Mouse (Mus musculus): ENCODE measurements around the gene Rhov. TPM values are rescaled to one million over a fixed set of nuclear protein-coding genes. Genes with fewer than 3 reads are reported as not detected.

Rhov gene
- total RNA-seq, 1 experiment: 1.9 TPM

DNA sequence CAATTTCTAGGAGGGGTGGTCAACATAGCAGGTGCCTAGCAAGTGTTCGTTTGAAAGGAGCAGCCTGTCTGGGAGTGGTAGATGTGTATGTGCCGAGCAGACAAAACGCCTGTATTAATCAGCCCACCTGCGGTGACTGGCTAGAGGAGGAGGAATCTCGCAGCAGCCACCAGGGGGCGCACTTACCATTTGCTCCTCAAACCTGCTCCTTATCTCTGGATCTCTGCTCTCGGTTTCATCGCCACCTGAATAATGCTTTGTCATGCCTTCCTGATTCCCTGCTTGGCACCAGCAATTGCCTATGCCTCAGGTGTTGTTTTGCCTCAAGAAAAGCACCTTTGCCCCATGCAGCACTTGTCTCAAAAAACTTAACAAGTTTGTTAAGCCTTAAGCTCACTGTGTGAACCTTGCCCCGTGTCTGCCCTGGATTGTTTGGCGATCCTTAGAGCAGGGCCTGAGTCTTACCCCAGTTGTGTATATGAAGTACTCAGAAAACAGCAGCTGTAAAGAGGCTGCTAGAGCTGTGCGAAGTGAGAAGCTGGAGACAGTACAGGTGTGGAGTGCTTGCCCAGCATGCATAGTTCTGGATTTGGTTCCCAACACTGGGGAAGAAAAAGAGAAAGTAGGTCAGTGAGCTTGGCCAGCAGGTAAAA, 20.1 kb downstream of the Rhov start:
- Histone ChIP-seq H3K27ac (ENCODE audit: insufficient read depth, low read depth, low read length, poor library complexity, severe bottlenecking) (peak overlapping the region; percentile 49; the same call in 1 of the 2 replicates), H3K9me3 (ENCODE audit: control insufficient read depth, insufficient read depth, low read depth, low read length) (no peaks in the 10 kb centered on the region), H3K9ac (ENCODE audit: insufficient read depth, low read depth, low read length, poor library complexity, severe bottlenecking) (peak overlapping the region; percentile 64), H3K36me3 (ENCODE audit: control insufficient read depth, insufficient read depth, low read length, poor library complexity, severe bottlenecking) (peaks cover 27% of the 10 kb centered on the region), H3K4me1 (ENCODE audit: control insufficient read depth in 2 of 2, insufficient read depth in 2 of 2, low read length in 2 of 2, poor library complexity in 1 of 2) (peaks cover 1 to 13% of the 10 kb centered on the region in 2 experiments; a peak in 1 of 4 replicates), H3K4me3 (ENCODE audit: insufficient read depth in 1 of 2, low read depth in 1 of 2, low read length in 2 of 2, poor library complexity in 1 of 2, severe bottlenecking in 1 of 2) (peak overlapping the region in 1 of 2 experiments; percentile 28; a peak in 1 of 4 replicates)
- peak; percentile 88 for DNase-seq (ENCODE audit: low read depth, low spot score)
- in situ Hi-C loops (cut with MboI; ENCODE audit: low sequenced_read_pairs in 2 of 2, unreplicated experiment in 2 of 2): no loop called here
- no peak for TF ChIP-seq HCFC1 (IDR thresholded peaks at IDR 0.05; ENCODE audit: borderline replicate concordance, insufficient read depth, low read length)
- TF ChIP-seq MAFK (IDR thresholded peaks at IDR 0.05; ENCODE audit: insufficient read depth, low read depth, low read length): peak; percentile 84
- TF ChIP-seq ZNF384 (IDR thresholded peaks at IDR 0.05; ENCODE audit: low read depth, low read length): 0 out of 2 replicates have a peak, but pooled peaks have one; percentile 16
- TF ChIP-seq ZC3H11A (IDR thresholded peaks at IDR 0.05; ENCODE audit: borderline replicate concordance, low read depth, low read length): peak; percentile 64
- no peak for TF ChIP-seq CHD2 (IDR thresholded peaks at IDR 0.05; ENCODE audit: low read depth, low read length)

DNA sequence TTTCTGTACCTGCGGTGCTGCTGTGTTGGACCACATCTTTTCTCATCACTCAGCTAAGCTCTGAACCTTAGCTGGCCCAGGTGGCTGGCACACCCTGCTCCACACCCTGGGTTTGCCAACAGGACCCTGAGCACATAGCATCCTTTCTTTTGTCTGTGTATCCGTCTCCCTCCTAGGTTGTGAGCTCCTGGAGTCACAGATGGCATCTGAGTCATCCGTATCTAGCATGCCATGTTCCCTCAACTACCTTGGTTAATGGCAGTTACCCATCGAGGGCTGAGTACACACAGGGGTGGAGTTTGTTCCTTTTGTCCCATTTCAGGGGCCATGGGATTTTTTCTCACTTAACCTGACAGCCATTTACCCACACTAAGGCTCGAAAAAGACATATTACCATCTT, 20.7 kb downstream of the Rhov start:
- no peak overlapping the region for H3K9ac ChIP-seq (ENCODE audit: insufficient read depth, low read depth, low read length, poor library complexity, severe bottlenecking)
- no peak overlapping the region for H3K4me3 ChIP-seq (ENCODE audit: insufficient read depth in 1 of 2, low read depth in 1 of 2, low read length in 2 of 2, poor library complexity in 1 of 2, severe bottlenecking in 1 of 2)
- no peaks in the 10 kb centered on the region for H3K9me3 ChIP-seq (ENCODE audit: control insufficient read depth, insufficient read depth, low read depth, low read length)
- H3K4me1 ChIP-seq (ENCODE audit: control insufficient read depth in 2 of 2, insufficient read depth in 2 of 2, low read length in 2 of 2, poor library complexity in 1 of 2): peaks cover 1 to 13% of the 10 kb centered on the region in 2 experiments; a peak in 1 of 4 replicates
- TF ChIP-seq HCFC1 (IDR thresholded peaks at IDR 0.05; ENCODE audit: borderline replicate concordance, insufficient read depth, low read length) (no peak), CHD2 (IDR thresholded peaks at IDR 0.05; ENCODE audit: low read depth, low read length) (no peak), MAFK (IDR thresholded peaks at IDR 0.05; ENCODE audit: insufficient read depth, low read depth, low read length) (no peak), ZC3H11A (IDR thresholded peaks at IDR 0.05; ENCODE audit: borderline replicate concordance, low read depth, low read length) (no peak), ZNF384 (IDR thresholded peaks at IDR 0.05; ENCODE audit: low read depth, low read length) (no peak)
- DNase-seq (ENCODE audit: low read depth, low spot score): no peak
- in situ Hi-C loops (cut with MboI; ENCODE audit: low sequenced_read_pairs in 2 of 2, unreplicated experiment in 2 of 2): no loop called here
- H3K27ac ChIP-seq (ENCODE audit: insufficient read depth, low read depth, low read length, poor library complexity, severe bottlenecking): no peak overlapping the region
- H3K36me3 ChIP-seq (ENCODE audit: control insufficient read depth, insufficient read depth, low read length, poor library complexity, severe bottlenecking): peaks cover 32% of the 10 kb centered on the region

DNA sequence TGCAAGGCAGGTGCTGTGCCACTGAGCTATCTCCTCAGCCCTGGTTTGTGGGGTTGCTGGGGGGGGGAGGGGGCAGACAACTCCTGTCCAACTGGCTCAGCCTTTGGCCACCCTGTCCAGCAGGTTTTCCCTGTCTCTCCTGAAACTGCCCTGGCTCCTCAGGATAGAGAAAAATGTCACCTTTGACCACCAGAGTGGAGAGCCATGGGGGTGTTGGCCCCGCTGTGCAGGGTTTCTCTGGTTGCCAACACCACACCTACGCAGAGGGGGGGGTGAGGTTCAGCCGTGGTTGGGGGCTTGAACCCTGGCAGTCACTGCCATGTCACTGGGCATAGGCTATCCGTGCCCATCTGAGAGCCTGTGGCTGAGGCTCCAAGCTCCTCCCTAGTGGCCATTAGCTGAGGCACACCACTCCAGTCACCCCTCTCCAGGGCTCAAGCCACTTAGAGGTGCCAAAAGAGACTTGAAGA, 21.4 kb downstream of the Rhov start:
- no peak overlapping the region for H3K9ac ChIP-seq (ENCODE audit: insufficient read depth, low read depth, low read length, poor library complexity, severe bottlenecking)

DNA sequence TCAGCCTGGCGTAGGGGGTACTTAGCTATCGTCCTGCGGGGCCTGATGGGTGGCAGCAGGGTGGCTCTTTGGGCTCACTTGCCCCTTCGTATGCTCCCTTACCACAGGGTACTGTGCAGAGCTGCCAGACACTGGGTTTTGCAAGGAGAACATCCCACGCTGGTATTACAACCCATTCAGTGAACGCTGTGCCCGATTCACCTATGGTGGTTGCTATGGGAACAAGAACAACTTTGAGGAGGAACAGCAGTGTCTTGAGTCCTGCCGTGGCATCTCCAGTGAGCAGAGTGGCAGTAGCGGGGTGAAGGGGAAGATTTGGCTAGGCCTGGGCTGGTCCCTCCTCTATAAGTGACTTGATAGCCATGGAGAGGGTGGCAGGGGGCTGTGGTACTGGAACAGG, 23.2 kb downstream of the Rhov start:
- in situ Hi-C loops (cut with MboI; ENCODE audit: low sequenced_read_pairs in 2 of 2, unreplicated experiment in 2 of 2): no loop called here
- no peak for DNase-seq (ENCODE audit: low read depth, low spot score)
- TF ChIP-seq ZNF384 (IDR thresholded peaks at IDR 0.05; ENCODE audit: low read depth, low read length) (no peak), ZC3H11A (IDR thresholded peaks at IDR 0.05; ENCODE audit: borderline replicate concordance, low read depth, low read length) (no peak), CHD2 (IDR thresholded peaks at IDR 0.05; ENCODE audit: low read depth, low read length) (no peak), HCFC1 (IDR thresholded peaks at IDR 0.05; ENCODE audit: borderline replicate concordance, insufficient read depth, low read length) (no peak), MAFK (IDR thresholded peaks at IDR 0.05; ENCODE audit: insufficient read depth, low read depth, low read length) (no peak)

More for the DNA sequence above, 21.4 kb downstream of the Rhov start:
- H3K36me3 ChIP-seq (ENCODE audit: control insufficient read depth, insufficient read depth, low read length, poor library complexity, severe bottlenecking): peaks cover 39% of the 10 kb centered on the region
- DNase-seq (ENCODE audit: low read depth, low spot score): no peak
- TF ChIP-seq CHD2 (IDR thresholded peaks at IDR 0.05; ENCODE audit: low read depth, low read length): no peak
- TF ChIP-seq ZC3H11A (IDR thresholded peaks at IDR 0.05; ENCODE audit: borderline replicate concordance, low read depth, low read length): no peak
- no peak for TF ChIP-seq MAFK (IDR thresholded peaks at IDR 0.05; ENCODE audit: insufficient read depth, low read depth, low read length)
- no peak for TF ChIP-seq ZNF384 (IDR thresholded peaks at IDR 0.05; ENCODE audit: low read depth, low read length)
- TF ChIP-seq HCFC1 (IDR thresholded peaks at IDR 0.05; ENCODE audit: borderline replicate concordance, insufficient read depth, low read length): no peak
- in situ Hi-C loops (cut with MboI; ENCODE audit: low sequenced_read_pairs in 2 of 2, unreplicated experiment in 2 of 2): no loop called here
- H3K4me1 ChIP-seq (ENCODE audit: control insufficient read depth in 2 of 2, insufficient read depth in 2 of 2, low read length in 2 of 2, poor library complexity in 1 of 2): peaks cover 0 to 13% of the 10 kb centered on the region in 2 experiments; a peak in 1 of 4 replicates
- H3K27ac ChIP-seq (ENCODE audit: insufficient read depth, low read depth, low read length, poor library complexity, severe bottlenecking): no peak overlapping the region
- no peak overlapping the region for H3K4me3 ChIP-seq (ENCODE audit: insufficient read depth in 1 of 2, low read depth in 1 of 2, low read length in 2 of 2, poor library complexity in 1 of 2, severe bottlenecking in 1 of 2)
- no peaks in the 10 kb centered on the region for H3K9me3 ChIP-seq (ENCODE audit: control insufficient read depth, insufficient read depth, low read depth, low read length)

More for the DNA sequence above, 23.2 kb downstream of the Rhov start:
- no peak overlapping the region for H3K4me3 ChIP-seq (ENCODE audit: insufficient read depth in 1 of 2, low read depth in 1 of 2, low read length in 2 of 2, poor library complexity in 1 of 2, severe bottlenecking in 1 of 2)
- H3K9ac ChIP-seq (ENCODE audit: insufficient read depth, low read depth, low read length, poor library complexity, severe bottlenecking): no peak overlapping the region
- no peaks in the 10 kb centered on the region for H3K9me3 ChIP-seq (ENCODE audit: control insufficient read depth, insufficient read depth, low read depth, low read length)
- peaks cover 0 to 13% of the 10 kb centered on the region in 2 experiments; a peak in 1 of 4 replicates for H3K4me1 ChIP-seq (ENCODE audit: control insufficient read depth in 2 of 2, insufficient read depth in 2 of 2, low read length in 2 of 2, poor library complexity in 1 of 2)
- H3K27ac ChIP-seq (ENCODE audit: insufficient read depth, low read depth, low read length, poor library complexity, severe bottlenecking): no peak overlapping the region
- H3K36me3 ChIP-seq (ENCODE audit: control insufficient read depth, insufficient read depth, low read length, poor library complexity, severe bottlenecking): peaks cover 42% of the 10 kb centered on the region

Data from ES-E14 (cell line).